Mouse (Mus musculus): ENCODE results near the gene Gcnt1. TPM values are rescaled to one million over a fixed set of nuclear protein-coding genes. Genes with fewer than 3 reads are reported as not detected.

Gcnt1 gene
- polyA plus RNA-seq, 1 experiment, result 4.3 TPM

- H3K4me1 ChIP-seq (ENCODE audit: control insufficient read depth, insufficient read depth, low read length), result no peaks in the 10 kb centered on the region
- peak overlapping the region; percentile 56 for H3K4me3 ChIP-seq (replicated peaks; ENCODE audit: extremely low read depth, low read depth, low read length)
- TF ChIP-seq POLR2A (IDR thresholded peaks at IDR 0.05; ENCODE audit: borderline replicate concordance, extremely low read depth, low read depth, low read length) (peak; percentile 39; the same call in 1 of the 2 replicates), CTCF (IDR thresholded peaks at IDR 0.05; ENCODE audit: insufficient read depth, low read length) (no peak)
- WGBS, result 2% methylated on average over 50 of the region's 50 CpGs
- DNase-seq, result peak; percentile 42
Observed at GRCm38 (mm10) chr19:17355950-17356867, 16.4 kb downstream of the Gcnt1 start.

GRCm38 (mm10) chr19:17355361-17355760 lies 17.3 kb downstream of the Gcnt1 start:
- H3K4me3 ChIP-seq (replicated peaks; ENCODE audit: extremely low read depth, low read depth, low read length), result no peak overlapping the region
- 30% methylated on average over 4 of the region's 4 CpGs for WGBS
- TF ChIP-seq POLR2A (IDR thresholded peaks at IDR 0.05; ENCODE audit: borderline replicate concordance, extremely low read depth, low read depth, low read length), result no peak
- no peak for DNase-seq
- H3K4me1 ChIP-seq (ENCODE audit: control insufficient read depth, insufficient read depth, low read length), result no peaks in the 10 kb centered on the region

- TF ChIP-seq CTCF (IDR thresholded peaks at IDR 0.05; ENCODE audit: insufficient read depth, low read length), result no peak
- TF ChIP-seq POLR2A (IDR thresholded peaks at IDR 0.05; ENCODE audit: borderline replicate concordance, extremely low read depth, low read depth, low read length), result no peak
- no peaks in the 10 kb centered on the region for H3K4me1 ChIP-seq (ENCODE audit: control insufficient read depth, insufficient read depth, low read length)
- WGBS, result 40% methylated on average over 4 of the region's 4 CpGs
- no peak overlapping the region for H3K4me3 ChIP-seq (replicated peaks; ENCODE audit: extremely low read depth, low read depth, low read length)
- no peak for DNase-seq
Observed at GRCm38 (mm10) chr19:17354797-17355196, 17.8 kb downstream of the Gcnt1 start.

GRCm38 (mm10) chr19:17354362-17354761 lies 18.3 kb downstream of the Gcnt1 start:
- DNase-seq, result no peak
- TF ChIP-seq CTCF (IDR thresholded peaks at IDR 0.05; ENCODE audit: insufficient read depth, low read length) (no peak), POLR2A (IDR thresholded peaks at IDR 0.05; ENCODE audit: borderline replicate concordance, extremely low read depth, low read depth, low read length) (no peak)
- Histone ChIP-seq H3K4me1 (ENCODE audit: control insufficient read depth, insufficient read depth, low read length) (no peaks in the 10 kb centered on the region), H3K4me3 (replicated peaks; ENCODE audit: extremely low read depth, low read depth, low read length) (no peak overlapping the region)
- 78% methylated on average over 4 of the region's 4 CpGs for WGBS

- Histone ChIP-seq H3K4me3 (replicated peaks; ENCODE audit: extremely low read depth, low read depth, low read length) (no peak overlapping the region), H3K4me1 (ENCODE audit: control insufficient read depth, insufficient read depth, low read length) (no peaks in the 10 kb centered on the region)
- WGBS, result 82% methylated on average over 8 of the region's 8 CpGs
- TF ChIP-seq POLR2A (IDR thresholded peaks at IDR 0.05; ENCODE audit: borderline replicate concordance, extremely low read depth, low read depth, low read length), result no peak
- TF ChIP-seq CTCF (IDR thresholded peaks at IDR 0.05; ENCODE audit: insufficient read depth, low read length), result no peak
- DNase-seq, result no peak
Observed at GRCm38 (mm10) chr19:17353727-17354126, 18.9 kb downstream of the Gcnt1 start.

- no peak for DNase-seq
- Histone ChIP-seq H3K4me1 (ENCODE audit: control insufficient read depth, insufficient read depth, low read length) (no peaks in the 10 kb centered on the region), H3K4me3 (replicated peaks; ENCODE audit: extremely low read depth, low read depth, low read length) (no peak overlapping the region)
- no peak for TF ChIP-seq CTCF (IDR thresholded peaks at IDR 0.05; ENCODE audit: insufficient read depth, low read length)
- TF ChIP-seq POLR2A (IDR thresholded peaks at IDR 0.05; ENCODE audit: borderline replicate concordance, extremely low read depth, low read depth, low read length), result no peak
- WGBS, result 74% methylated on average over 2 of the region's 2 CpGs
Observed at GRCm38 (mm10) chr19:17347852-17348251, 24.8 kb downstream of the Gcnt1 start.

- WGBS, result 98% methylated on average over 3 of the region's 3 CpGs
- TF ChIP-seq CTCF (IDR thresholded peaks at IDR 0.05; ENCODE audit: insufficient read depth, low read length) (no peak), POLR2A (IDR thresholded peaks at IDR 0.05; ENCODE audit: borderline replicate concordance, extremely low read depth, low read depth, low read length) (no peak)
- DNase-seq, result no peak
- no peaks in the 10 kb centered on the region; the same call in 1 of the 2 replicates for H3K4me1 ChIP-seq (ENCODE audit: control insufficient read depth, insufficient read depth, low read length)
- H3K4me3 ChIP-seq (replicated peaks; ENCODE audit: extremely low read depth, low read depth, low read length), result no peak overlapping the region
Observed at GRCm38 (mm10) chr19:17346716-17347474, 25.7 kb downstream of the Gcnt1 start.

- TF ChIP-seq CTCF (IDR thresholded peaks at IDR 0.05; ENCODE audit: insufficient read depth, low read length) (no peak), POLR2A (IDR thresholded peaks at IDR 0.05; ENCODE audit: borderline replicate concordance, extremely low read depth, low read depth, low read length) (no peak)
- Histone ChIP-seq H3K4me3 (replicated peaks; ENCODE audit: extremely low read depth, low read depth, low read length) (no peak overlapping the region), H3K4me1 (ENCODE audit: control insufficient read depth, insufficient read depth, low read length) (no peaks in the 10 kb centered on the region; the same call in 1 of the 2 replicates)
- 83% methylated on average over 7 of the region's 7 CpGs for WGBS
- no peak for DNase-seq
Observed at GRCm38 (mm10) chr19:17344881-17345280, 27.8 kb downstream of the Gcnt1 start.

GRCm38 (mm10) chr19:17339563-17339962 lies 33.1 kb downstream of the Gcnt1 start:
- WGBS, result 69% methylated on average over 2 of the region's 2 CpGs
- H3K4me3 ChIP-seq (replicated peaks; ENCODE audit: extremely low read depth, low read depth, low read length), result no peak overlapping the region
- TF ChIP-seq POLR2A (IDR thresholded peaks at IDR 0.05; ENCODE audit: borderline replicate concordance, extremely low read depth, low read depth, low read length) (no peak), CTCF (IDR thresholded peaks at IDR 0.05; ENCODE audit: insufficient read depth, low read length) (no peak)
- no peaks in the 10 kb centered on the region; the same call in 1 of the 2 replicates for H3K4me1 ChIP-seq (ENCODE audit: control insufficient read depth, insufficient read depth, low read length)
- DNase-seq, result no peak
